Mouse (Mus musculus) frontal cortex, postnatal 25 days (tissue): ENCODE data around the gene Marveld2.
A peak's percentile ranks its signal among the peaks of the same experiment; 100 is the strongest.

Source experiments
- DNase-seq, 2 experiments: peaks; one replicate each; pipeline ENCODE4 v3.0.0; 2022; ENCODE audit warnings: low spot score in 2 of 2

Marveld2 gene

DNA sequence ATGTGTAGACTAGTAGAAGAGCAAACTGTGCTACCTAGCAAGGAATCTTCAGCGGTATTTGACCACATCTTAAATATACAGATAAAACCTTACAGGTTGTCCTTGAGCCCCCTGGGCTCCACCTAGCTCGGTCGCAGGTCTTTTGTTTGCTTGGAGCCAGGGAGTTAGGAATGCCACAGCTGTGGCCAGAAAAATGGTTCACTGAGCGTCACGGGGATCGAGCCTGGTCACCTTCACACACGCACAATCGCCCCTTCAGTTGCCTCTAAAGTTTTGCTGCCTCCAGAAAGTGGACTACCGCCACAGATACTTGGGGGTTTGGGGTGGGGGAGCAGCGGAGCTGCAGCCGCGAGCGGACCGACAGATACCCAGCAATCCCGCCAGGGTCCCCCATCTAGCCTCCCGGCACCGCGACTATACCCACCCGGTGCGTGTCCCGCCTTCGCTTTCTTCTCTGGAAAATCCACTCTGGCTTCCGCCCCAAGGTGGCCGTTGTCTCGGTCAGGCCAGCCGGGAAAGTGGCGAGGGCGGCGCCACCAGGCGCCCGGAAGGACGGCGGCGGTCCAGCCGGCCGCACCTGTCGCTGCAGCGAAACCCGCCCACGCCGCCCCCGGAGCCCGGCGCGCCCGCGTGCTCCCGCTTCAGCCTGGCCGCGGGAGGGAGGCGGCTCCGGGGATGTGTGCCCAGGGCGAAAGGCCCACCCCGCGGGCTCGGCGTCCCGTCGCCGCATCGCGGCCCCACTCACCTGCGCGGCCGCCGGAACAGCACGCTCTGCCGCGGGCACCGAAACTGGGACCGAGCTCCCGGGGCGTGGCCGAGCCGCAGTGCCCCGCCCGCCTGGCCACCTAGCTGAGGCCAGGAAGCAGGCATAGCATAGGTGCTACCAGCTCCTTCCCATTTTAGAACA is at the start of gene Marveld2:
Gene Marveld2 (minus strand): TSS at position 791 of the 907 bp plus-strand sequence.
- DNase-seq: peak in 1 of 2 experiments; percentile 7

DNA sequence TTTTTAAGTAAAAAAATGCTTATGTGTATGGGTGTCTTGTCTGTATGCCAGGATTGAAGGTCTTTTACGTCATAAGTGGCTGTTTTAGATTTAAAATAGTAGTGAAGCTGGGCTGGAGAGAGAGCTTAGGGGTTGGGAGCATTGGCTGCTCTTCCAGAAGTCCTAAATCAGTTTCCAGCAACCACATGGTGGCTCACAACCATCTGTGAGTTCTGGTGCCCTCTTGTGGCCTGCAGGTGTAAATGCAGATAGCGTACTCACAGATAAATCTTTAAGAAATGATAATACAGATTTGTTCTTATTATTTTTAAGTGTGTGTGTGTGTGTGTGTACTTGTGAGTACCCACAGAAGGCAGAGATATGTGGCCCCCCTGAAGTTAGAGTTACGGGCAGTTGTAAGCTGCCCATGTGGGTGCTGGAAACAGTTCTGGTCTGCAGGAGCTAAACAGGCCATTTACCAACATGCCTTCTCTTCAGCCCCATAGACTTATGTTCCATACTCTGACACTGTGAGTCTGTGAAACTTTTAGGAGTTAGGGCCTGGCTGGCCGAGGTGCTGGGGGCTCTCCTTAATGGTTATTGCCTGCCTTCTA is 43.2 kb upstream of the Marveld2 start:
- DNase-seq: no peak

DNA sequence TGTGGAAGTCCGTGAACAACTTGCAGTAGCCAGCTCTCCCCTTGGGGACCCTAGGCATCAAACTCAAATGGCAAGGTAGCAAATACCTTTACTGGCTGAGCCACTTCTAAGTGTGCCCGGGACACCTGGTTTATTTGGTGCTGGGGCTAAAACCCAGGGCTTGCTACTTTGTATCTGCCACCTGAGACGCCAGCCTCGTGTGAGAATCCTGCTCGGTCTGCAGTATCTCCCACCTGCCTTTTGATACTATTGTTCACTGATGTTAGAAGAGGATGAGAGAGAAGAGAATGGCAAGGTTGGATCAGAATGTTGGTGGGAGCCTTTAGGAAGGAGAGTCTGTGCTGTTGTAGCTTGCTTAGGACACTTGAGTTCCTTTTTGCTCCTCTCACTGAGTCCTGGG is 41.3 kb upstream of the Marveld2 start:
- no peak for DNase-seq

DNA sequence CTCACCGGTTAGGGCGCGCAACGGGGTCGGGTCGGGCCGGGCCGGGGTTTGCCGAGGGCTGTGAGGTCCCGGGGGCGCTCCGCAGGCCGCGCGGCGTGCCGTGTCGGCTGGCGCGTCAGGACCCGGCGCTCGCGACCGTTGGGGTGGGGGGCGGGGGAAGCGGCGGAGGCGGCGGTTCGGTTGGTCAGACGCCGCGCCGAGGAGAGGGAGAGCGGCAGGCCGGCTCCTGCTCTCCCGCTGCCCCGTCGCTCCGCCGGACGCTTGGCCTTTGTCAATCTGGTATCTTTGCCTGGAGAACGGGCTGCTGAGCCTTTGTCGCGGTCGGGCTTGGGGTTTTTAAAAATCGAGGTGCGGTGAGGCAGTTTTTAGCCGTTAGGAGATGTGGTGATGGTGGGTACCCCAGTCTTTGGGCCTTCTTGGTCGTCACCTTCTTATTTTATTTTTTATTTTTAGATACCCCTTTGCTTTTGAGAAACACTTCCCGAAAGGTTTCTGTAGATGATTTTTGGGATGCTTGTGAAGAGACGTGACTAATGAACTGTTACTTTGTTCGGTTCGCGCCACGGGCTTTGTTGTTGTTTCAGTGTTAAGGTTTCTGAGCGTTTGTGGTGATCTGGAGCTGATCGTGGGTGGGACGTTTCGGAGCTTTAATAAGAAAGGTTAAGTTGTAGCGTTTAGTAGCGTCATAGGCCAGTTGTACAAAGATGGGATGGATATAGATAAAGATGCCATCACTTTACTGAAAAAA is 34.8 kb upstream of the Marveld2 start, which contains the start of gene Taf9:
Gene Taf9 (plus strand): TSS at position 141 of the 748 bp plus-strand sequence.
- DNase-seq: no peak

DNA sequence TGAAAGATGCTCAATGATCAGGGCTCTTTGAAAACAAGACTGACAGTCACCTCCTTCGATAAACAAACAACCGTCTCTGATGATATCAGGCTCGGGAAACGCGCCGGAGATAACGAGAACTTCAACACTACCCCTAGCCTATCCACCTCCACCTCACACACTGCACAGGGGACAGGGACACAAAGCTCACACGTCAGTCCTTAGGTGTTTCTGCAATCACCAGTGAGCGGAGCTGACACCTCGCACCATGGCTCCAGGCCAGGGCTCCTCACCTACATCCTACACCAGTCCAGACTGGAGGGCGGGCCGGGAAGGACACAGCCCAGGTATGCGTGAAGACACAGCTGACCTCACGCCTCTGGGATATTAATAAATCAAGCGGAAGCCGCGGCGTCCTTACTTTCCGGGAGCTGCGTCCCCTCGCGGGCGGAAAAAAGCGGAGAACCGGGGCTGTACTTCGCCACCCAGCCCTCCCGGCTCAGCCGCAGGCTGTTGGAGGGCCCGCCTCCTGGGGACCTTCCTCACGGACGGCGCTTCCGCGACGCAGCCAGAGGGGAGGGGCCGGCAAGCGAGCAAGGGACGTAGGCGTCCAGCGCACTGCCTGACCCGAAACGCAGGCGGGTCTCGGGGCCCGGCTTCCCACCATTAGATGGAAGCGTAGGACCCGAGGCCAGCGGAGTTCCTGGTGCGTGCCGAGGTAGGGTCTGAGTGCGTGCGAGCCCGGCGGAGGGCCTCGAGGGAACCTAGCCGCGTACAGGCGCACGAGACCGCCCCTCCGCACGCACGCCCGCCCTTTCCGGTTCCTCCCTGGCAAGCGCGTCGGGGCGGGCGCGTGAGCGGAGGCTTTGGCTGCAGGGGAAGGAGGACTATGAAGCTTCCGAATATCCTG is 34.0 kb upstream of the Marveld2 start, which contains the start of the genes Ak6 and Rad17:
Gene Ak6 (plus strand): TSS at position 430 of the 889 bp plus-strand sequence.
Gene Rad17 (minus strand): TSS at position 502 of the 889 bp plus-strand sequence.
- DNase-seq: peak; percentile 93 to 95

DNA sequence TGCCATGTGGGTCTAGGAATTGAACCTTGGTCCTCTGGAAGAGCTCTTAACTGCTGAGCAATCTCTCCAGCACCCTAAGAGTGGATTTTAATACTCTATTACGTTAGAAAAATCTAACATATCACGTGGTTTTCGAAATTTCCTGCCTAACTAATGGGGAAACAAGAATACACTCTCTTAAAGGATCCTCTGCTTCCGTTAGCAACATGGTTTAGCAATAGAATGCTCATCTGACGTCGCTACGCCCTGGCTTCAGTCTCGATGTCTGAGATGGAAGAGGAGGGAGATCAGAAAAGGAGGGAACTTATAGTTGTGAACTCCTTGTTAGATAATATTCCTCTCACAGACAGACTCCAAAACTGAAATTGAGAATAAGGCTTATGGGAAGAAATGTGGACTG is 31.5 kb upstream of the Marveld2 start:
- DNase-seq: no peak

DNA sequence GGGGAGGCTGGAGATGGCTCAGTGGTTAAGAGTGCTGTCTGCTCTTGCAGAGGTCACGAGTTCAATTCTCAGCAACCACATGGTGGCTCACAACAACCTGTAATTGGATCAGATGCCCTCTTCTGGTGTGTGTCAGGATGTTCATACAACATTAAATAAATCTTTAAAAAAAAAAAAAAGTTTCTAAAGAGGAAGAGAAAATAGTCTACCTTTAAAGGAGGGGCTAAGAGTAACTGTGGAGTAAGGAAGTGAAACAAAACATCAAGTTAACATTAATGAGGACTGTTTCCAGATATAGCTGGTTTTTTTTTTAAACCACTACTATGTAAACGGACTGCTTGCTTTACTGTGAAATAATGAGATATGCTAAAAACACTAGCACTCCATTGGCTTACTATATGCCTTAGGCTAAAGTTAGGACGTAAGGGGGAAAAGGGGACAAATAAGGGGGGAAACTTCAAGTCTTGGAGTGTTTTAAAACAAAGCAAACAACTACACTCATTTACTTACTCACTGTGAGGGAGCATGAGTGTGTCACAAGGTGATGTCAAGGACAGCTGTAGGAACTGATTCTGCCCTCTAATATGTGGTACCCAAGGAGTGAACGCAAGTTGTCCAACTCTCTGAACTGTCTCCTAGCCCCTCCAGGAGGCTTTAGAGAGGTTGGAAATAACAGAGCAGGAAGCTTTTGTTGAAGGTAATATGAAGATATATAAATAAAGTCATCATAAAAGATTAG is 25.9 kb upstream of the Marveld2 start:
- no peak for DNase-seq

DNA sequence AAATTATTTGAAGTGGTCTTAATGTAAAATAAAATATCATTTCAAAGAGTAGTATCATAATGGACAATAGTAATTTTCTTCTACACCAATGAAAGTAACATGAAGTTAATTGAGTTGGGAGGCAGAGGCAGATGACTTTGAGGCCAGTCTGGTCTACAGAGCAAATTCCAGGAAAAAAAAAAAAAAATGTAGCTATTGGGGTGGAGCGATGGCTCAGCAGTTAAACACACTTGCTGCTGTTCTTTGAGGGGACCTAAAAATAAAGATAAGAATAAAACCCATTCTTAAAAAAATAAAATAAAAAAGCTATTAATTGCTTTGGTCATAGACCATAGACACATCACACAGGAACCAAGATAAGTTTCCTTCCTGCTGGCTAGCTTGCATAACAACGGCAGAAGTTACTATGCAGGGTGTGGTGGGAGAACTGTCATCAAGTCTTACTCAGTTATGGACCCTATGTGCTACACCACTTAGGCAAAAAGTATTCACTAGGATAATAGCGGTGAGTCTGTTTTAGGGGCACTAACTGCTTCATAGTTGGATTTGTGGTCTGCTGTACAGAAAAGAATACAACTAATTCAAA is 17.4 kb upstream of the Marveld2 start:
- no peak for DNase-seq

DNA sequence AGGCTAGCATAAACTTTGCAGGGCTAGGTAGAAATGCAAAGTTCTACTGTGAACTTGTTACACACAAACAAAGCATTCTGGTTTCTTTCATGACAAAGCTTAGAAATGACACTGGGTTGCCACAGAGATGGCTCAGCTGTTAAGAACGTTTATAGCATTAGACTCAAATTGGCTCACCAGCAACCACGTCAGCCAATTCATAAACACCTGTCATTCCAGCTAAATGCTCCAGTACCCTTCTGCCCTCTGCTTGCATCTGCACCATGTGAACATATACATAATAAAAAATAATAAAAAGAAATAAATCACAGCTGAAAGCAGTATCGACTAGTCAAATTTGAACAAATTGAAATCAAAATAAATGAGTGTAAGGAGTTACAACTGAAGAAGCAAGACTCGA is 5.5 kb upstream of the Marveld2 start:
- DNase-seq: no peak

DNA sequence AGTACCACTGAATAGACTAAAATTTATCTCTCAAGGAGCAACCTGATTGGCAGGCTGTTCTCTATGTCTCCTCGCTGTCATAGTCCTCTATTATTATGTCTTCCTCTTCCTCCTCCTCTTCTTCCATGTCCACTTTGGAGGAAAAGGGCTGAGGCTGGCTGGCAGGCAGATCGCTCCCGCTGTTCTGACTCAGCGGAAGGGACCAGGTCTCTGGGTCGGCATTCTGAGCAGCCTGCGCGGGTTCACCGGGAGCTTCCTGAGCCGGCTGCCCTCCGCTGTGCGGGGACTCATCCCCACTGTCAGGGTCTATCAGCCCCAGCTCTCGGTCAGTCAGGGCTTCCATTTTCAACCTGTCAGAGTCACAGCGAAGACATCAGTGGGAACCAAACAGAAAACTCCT is 812 bp upstream of the Marveld2 start:
- DNase-seq: no peak

DNA sequence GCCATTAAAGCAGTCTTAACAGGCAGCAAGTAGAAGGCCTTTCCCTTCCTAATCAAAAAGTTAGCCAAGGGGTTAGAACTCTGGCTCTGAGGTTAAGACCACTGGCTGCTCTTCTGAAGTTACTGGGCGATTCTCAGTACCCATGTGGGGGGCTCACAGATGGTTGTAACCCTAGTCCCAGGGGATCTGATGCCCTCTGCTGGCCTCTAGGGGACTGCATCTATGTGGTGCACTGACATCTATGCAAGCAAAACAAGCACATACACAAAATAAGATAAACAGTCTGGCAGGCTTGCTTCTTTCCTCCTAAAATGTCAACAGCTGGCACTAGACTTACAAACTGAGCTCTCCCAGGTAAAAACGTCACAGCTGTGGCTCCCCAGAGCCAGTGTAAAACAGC is 3.9 kb downstream of the Marveld2 start:
- no peak for DNase-seq

DNA sequence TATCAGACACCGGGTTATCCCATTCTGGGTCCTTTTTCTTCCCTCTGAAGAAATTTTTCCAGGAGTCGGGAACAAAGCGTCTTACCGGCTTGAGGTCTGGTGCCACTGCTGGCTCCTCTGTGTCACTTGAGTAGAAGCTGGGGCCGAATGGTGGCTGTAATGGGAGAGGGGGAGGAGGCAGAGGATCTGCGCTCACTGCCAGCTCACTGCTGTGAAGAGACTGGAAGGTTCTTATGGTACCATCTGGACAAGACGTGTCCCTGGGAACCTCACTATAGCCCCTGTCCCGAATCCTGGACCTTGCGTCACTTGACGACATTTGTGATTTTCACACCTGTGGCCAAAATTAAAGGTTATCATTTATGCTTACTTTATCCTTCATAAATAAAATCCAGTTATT is 4.5 kb downstream of the Marveld2 start:
- DNase-seq: no peak

DNA sequence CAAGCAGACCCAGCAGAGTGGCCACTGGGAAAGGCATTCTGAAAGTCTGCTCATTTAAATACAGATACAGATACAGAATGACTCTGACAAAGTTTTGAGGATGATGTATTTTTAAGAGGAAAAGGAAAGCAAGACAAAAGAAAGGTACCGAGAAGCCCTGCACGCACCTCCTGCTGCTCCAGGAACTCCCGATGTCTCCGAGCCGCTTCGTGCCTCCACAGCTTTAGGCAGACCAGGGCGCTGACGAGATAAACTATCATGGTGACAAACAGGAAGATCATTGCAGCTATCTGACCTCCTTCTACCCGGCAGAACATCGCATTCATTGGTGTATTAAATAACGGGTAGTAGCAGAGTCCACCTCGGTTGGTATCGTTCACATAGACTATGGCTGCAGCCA is 5.5 kb downstream of the Marveld2 start:
- DNase-seq: no peak

DNA sequence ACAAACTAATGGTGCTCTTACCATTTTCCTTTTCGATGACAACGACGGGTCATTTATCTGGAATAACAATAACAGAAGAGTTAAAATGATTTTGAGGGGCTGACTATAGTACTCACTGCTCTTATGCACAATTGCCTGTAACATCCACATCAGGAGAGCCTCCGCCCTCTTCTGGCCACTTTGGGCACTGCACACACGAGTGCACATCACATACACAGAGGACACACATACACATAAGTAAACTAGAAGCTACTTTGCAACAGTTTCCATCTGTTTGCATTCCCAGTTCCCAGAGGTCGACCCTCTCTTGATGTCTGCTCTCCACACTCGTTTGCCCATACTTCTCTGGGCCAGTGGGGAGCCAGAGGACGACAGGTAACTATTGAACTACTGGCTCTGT is 9.0 kb downstream of the Marveld2 start:
- no peak for DNase-seq

DNA sequence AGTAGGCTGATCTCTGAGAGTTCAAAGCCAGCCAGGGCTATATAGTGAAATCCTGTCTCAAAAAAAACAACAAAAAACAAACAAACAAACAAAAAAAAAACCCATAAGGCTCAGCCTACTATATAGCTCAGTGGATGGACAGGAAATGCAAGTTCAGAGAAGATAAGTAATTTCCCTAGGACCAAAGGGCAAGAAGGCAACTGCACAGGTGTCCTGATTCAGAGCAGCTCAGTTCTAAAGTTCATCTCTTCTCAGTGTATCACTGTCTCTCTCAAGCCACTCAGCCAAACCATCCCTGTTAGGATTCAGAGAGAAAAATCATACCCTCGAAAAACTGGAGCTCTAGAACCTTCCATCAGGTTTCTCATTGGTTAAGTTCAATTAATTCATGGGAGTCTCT is 10.9 kb downstream of the Marveld2 start:
- no peak for DNase-seq

DNA sequence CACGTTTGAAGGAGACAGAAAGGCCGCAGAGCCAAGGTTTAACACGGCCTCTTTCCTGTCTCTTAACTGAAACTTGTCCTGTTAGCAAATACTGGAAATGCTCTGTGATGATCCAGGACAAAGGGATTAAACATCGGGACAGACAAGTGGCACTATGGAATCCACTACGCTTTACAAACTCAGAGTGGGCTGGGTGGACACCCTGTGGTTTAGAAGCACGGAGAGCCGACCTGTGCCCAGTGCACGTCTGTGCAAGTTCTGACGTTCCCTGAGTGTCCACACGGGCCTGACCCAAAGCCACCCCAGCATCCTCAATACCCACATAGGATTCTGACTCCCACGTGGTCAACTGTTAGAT is 13.1 kb downstream of the Marveld2 start:
- no peak for DNase-seq

DNA sequence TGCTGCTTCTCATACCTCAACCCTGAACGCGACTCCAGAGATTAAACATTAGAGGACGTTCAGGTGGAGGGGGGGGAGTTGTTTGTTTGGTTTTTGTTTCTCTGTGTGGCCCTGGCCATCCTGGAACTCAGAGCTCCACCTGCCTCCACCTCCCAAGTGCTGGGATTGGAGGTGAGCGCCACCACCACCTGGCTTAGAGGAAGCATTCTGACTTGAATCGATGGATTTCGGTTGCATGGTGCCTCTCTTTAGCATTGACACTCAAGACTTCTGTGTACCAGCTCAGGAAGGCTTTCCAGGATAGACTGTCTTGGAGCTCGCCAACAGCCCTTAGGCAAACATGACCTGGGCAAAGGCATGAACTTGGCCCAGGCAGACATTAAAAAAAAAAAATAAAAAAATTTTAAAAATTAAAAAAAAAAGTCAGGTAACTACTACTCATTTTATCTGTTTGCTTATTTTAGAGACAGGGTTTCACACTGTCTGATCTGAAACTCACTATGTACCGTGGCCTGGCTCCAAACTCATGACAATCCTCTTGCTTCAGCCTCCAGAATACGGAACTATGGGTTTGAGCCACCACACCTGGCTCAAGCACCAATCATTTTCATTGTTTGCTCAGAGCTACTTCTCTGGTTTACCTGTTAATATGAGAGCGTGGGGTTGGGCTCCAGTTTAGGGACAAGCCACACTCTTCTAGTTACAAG is 13.6 kb downstream of the Marveld2 start:
- no peak for DNase-seq

DNA sequence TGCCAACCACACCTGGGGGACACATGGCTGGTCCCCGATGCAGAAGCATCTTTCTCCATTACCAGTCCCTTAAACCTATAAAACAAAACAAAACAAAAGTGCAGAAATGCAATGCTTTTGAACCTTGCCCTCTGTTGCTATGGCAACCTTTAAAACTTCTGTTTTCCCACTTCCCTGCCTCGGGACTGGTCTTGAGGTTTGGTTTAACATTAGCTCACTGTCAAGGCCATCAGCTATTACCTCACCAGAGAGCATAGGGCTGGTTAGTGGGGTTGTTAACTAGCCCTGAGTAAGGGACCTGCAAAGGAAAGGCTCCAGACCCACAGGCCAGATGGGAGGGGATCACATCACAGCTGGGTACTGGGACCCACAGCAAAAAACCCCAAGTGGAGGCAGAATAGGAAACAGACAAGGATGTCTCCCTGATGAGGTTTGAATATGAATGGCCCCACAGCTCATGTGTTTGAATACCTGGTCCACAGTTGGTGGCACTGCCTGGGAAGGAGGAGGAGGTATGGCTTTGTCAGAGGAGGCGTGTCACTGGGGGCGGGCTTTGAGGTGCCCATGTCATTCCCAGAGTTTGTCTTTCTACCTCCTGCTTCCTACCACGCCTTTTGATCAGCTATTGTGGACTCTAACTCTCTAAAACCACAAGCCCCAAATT is 14.4 kb downstream of the Marveld2 start:
- no peak for DNase-seq

DNA sequence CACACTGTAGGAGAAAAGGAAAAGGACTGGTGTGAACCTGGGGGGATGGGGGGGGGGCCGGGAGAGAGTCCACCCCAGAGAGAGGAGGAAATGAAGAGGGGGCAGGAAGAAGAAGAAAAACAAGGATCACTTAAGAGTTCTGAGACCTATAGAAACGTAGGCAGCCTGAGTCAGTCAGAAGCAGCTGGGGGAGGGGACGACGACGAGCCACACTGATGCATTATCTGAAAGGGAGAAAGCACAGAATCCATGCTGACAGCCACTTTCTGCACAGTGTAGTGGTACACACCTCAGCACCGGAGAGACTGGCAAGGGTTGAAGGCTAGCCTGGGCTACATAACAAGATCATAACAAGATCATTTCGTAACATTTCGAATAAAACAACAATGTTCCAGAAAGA is 15.7 kb downstream of the Marveld2 start:
- DNase-seq: no peak
